Mouse (Mus musculus): ENCODE measurements at regions not wholly inside any gene's neighbourhood (a gene's known extent, or its start where the extent isn't known, plus 50 kb on each side); places are given as distances from the start of the nearest gene placed in this dataset.

DNA sequence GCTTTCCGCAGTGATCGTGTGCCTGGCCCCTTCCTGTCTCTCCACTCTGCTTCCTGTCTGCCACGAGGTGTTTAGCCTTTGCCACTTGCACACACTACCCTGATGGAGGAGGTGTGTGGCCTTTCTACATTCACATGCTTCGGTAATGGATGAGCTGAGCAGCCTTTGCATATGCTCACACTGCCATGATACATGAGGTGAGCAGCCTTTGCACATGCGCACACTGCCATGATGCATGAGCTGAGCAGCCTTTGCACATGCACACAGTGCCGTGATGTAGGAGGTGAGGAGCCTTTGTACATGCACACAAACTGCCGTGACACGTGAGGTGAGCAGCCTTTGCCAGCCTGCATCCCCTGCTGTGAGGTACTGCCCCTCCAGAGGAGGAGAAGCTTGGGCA, 58.3 kb downstream of the Erv3 start:
- no peak for DNase-seq (ENCODE audit: low spot score in 2 of 2)

DNA sequence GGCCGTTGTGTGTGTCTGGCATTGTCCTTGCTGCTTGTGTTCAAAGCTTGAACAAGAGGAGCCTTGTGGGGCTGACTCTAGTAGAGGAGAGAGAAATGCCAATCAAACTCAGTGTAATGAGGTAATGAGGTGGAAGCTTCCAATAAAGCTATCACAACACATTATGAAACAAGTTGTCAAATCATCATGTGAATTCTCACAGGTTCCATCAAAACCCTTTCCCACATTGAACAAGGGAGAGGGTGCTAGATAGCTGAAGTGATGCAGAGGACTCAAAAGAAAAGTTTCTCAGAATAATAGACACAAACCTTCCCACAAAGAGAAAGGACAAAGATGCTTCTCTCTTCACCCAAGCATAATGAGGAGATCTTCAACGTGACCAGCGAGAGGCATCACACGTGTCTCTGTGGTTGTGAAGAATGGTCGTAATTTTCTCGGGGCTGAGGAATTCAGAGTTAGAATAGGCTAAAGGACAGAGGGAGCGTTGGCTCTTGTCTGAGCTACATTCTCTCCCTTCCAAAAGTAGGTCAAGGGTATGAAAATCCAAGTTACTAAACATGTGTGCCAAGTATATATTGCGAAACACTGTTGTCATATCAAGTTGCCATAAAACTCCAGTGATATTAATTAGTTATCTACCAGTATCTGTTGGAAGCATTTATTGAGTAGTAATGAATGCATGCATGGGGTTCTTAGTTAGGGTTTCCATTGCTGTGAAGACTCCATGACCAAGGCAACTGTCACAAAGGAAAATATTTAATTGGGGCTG, 59.2 kb downstream of the Erv3 start:
- no peak for DNase-seq (ENCODE audit: low spot score in 2 of 2)

DNA sequence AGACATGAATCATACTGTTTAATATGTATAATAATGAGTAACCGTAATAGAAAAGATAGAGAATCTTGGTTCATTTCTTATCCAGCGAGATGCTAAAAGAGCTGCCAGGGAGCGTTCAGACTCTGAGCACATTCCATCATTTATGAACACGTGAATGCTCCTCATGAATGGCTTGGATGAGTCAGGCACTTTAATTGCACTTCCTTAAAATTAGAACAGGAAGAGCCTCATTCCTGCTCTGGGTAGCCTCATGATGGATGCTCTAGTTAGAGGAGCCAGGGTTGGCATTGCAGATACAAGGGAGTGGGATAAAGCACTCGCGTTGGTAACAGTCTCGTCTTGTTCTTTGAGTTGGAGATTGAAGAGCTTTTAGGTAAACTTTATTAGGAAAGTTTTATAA, 60.1 kb downstream of the Erv3 start:
- DNase-seq (ENCODE audit: low spot score in 2 of 2) = no peak

DNA sequence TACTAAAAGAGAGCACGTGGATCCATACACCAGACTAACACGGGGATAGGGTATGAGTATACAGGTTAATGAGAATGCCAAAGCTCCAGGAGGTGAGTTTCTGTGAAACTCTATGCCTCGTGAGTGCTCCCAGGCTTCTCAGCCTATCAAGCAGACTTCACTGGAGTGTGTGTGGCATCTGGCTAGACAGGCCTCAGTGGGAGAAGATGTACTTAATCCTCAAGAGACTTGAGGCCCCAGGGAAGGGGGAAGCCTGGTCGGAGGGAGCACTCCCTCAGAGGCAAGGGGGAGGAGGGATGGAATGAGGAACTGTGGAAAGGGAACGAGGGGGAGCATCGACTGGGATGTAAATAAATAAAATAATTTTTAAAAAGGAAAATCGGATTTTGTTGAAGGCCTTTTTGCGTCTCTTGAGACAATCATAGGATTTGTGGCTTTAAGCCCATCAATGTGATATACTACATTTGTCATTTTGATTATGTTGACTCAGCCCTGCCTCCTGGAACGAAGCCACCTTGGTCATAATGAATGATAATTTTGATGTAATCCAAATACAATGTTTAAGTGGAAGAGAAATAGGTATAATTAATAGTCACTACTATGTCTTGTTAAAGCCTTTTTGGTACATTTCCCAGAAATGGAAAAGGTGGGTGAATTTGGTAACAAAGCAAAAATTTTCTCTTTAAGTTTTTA, 62.4 kb downstream of the Erv3 start:
- no peak for DNase-seq (ENCODE audit: low spot score in 2 of 2)

DNA sequence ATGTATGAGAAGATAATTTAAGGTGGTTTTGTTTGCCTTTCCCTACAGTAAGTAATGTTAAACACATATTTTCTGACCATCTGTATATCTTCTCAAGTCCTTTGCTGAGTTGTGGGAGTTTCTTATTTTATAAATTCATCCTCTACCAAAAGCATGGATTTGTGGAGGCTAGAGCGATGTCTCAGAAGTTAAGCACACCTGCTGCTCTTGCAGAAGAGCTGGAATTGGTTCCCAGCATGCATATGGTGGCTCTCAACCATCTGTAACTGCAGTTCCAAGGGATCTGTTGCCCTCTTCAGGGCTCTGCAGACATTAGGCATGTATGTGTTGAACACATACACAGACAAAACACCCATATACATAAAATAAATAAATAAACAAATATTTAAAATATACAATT, 84.2 kb downstream of the Erv3 start:
- no peak for DNase-seq (ENCODE audit: low spot score in 2 of 2)

DNA sequence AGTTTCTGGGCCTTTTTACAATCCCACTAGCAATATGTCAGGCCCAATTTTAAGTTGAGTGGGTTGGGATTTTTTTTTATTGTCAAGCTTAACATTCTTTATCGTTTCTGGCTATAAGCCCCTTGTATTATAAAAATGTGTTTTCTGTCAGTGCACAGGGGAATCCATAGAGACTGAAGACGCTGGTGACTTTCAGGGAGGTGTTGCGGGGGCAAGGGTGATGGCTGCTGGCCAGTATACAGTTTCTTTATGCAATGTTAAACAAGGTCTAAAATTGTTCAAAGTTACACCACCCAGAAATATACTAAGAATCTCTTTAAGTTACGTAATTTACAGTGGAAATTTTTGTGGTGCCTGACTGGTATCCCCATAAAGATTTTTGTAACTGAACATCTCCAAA, 85.9 kb downstream of the Erv3 start:
- peak; percentile 40 to 44 for DNase-seq (ENCODE audit: low spot score in 2 of 2)

DNA sequence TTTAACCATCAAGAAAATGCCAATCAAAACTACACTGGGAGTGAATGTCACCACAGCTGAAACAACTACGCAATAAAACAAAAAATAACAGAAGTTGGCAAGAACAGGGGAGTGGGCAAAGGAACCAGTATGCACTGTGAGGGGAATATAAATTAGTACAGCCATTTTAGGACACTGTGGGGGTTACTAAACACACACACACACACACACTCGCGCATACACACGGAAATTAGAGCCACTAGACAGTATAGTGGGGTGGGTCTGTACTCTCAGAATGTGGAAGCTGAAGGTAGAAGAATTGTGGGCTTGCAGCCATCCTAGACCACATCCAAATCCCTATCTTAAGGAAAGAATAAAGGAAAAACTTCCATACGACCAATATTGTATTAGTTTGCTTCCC, 87.4 kb downstream of the Erv3 start:
- DNase-seq (ENCODE audit: low spot score in 2 of 2) = no peak

DNA sequence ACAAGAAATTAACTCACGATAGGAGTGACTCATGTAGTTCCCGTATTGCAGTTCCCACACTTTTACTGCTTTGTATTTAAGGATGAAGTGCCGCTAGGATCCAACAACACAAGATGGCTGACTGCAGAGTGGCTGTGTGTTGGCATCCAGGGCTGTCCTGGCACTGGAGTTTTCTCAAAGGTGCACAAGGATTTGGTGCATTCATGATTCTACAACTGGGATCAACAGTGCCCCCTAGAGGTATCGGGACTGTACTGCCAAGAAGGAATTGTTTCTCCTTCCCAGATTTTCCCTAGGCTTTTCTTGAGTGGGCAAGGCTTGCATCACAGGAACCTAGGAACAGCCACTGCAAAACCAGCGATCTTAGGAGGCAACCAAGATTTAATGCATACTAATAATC, 88.7 kb downstream of the Erv3 start:
- DNase-seq (ENCODE audit: low spot score in 2 of 2) = peak; percentile 74 to 75

DNA sequence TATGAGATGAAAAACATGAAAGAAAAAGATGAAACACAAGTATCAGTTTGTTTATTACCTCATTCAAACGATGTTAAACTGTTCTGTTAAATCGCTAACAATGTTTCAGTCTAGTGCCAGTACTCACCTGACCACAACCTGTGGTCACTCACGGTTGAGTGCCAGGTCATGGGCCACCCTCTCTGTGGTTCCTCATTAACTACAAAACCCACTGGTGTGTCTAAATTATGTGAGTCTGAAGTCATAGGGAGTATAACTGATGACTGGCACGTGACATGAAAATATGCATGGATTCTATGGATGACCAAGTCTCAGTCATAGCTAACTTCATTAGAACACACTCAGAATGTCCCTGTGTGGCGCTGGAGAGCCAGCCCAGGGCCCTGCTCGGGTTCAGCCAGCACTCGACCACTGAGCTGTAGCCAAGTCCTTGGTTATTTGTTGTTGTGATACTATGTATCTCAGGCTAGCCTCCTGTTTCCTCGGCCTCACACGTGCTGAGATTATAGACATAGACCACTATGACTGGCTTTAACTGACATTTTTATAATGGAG, 89.8 kb downstream of the Erv3 start:
- DNase-seq (ENCODE audit: low spot score in 2 of 2) = no peak

DNA sequence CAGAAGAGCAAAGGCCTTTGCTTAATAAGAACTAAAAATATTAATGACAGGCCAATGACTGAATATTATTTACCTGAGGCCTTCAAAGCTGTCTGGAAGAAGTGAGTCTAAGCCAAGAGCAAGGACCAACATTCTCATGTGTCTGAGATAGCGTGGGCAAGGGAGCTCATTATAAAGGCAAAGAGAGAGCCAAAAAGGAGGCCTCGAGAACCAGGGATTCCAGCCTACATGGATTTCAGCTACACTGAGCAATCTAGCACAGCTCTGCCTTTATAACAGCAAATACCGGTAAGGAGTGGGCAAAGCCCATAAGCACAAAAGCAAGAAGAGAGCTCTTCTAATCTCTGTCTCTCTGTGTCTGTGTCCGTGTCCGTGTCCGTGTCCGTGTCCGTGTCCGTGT, 93.0 kb downstream of the Erv3 start:
- no peak for DNase-seq (ENCODE audit: low spot score in 2 of 2)

DNA sequence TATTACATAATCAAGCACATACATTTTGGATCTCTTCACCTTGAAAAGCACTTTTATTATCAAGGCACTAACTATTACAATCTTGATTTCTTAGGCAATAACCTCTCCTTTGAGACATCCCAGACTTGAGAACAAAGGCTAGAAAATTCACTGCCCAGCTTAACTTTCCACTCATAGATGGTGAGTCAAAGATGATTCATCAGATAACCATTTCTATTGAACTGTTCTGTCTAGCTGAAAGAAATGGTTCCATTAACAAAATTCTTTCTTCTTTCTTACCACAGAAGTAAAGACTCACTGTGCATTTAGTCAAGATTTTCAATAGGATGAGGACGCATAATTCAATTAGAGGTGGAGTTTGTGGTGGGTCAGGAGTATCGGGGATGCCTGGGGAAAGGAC, 98.0 kb downstream of the Erv3 start:
- no peak for DNase-seq (ENCODE audit: low spot score in 2 of 2)

DNA sequence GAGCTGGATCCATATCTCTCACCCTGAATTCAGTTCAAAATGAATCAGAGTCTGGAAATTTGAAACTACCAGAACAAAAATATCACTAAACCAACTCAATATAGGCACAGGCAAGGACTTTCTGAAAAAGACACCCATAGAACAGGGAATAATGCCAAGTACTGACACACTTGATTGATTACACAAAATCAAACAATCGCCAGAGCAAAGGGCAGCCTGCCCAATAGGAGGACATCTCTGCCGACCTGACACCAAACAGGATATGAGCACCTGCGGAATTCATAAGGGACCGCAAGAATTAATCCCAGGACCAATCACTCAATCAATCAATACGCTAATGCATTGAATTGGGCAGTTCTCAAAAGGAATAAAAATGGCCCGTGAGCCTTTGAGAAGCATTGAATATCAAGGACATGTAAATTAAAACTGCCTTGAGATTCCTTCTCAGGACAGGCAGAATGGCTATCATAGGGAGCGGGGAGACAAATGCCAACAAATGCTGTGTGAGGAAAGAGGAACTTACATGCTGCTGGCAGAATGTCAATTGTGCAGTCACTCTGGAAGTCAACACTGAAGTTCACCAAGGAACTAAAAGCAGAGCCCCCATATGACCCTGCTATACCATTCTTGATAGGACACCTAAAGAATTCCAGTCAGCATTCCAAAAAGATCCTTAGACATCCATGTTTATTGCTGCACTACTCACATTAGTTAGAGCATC, 102.2 kb downstream of the Erv3 start:
- no peak for DNase-seq (ENCODE audit: low spot score in 2 of 2)

DNA sequence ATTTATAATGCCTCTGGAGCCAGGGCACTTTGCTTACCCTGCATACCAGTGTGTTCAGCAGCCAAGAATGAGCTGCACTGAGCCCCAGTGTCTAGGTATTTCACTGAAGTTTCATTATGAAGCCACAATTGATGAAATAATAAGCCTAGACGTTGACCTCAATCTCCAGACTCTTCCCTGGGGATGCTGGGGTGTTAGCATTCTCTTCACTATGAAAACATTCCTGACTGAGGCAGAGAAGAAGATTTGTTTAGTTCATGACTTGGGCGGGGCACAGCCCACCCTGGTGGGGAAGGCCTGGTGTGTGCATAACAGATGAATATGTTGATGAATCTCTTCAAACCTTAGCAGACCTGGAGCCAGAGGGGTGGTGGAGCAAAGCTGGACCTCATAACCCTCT, 104.4 kb downstream of the Erv3 start:
- DNase-seq (ENCODE audit: low spot score in 2 of 2) = no peak

DNA sequence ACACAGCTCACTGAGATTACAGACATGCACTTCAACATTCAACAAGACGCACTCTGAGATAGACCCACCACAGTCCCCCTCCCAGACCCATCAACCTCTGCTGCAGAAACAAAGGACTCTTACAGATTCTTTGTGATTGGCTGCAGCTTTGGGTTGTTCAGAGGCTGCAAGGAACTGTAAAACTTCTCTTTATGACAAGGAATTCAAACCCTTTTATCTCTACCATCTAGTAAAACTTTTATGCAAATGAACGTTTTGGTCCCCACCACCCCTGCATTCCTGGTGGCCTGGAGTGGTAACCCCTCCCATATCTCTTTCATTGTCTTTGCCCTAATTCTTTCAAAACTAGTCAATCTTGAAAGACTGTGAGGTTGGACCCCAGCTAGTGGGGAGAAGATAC, 106.1 kb downstream of the Erv3 start:
- DNase-seq (ENCODE audit: low spot score in 2 of 2) = no peak

DNA sequence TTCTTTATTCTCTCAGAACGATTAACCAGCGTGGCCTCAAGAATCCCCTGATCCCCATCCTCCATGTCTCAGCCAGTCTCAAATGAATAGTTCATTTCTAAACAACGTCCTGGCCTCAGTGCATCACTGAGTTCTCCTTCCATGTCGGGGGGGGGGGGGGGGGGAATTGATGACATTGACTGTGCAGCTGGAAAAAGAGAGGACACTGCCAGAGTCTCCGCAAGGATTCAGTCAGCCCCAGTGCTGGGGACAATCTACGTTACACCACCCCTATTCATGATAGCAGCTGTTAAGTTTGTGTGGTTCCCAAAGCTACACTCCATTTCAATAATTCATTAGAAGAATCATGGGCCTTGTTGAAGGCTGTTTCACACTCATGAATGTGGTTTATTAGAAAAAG, 108.9 kb downstream of the Erv3 start:
- DNase-seq (ENCODE audit: low spot score in 2 of 2) = no peak

DNA sequence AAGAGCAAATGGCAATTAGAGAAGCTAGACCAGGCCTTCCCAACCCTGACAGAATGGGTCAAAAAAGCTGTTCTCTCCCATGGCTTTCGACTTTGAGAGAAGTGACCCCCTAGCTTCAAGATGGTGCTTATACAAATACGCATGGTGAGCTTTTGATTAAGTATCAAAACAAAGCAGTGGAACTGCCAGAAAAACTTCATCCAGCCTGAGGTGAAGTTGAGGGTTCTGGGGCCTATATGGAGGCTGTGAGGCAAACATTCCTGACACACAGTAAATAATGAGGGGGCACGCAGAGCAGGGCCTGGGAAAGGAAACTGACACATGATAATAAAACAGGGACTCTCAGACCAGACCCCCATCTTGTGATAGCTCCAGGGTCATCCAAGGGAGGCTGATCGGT, 109.3 kb downstream of the Erv3 start:
- DNase-seq (ENCODE audit: low spot score in 2 of 2) = no peak

DNA sequence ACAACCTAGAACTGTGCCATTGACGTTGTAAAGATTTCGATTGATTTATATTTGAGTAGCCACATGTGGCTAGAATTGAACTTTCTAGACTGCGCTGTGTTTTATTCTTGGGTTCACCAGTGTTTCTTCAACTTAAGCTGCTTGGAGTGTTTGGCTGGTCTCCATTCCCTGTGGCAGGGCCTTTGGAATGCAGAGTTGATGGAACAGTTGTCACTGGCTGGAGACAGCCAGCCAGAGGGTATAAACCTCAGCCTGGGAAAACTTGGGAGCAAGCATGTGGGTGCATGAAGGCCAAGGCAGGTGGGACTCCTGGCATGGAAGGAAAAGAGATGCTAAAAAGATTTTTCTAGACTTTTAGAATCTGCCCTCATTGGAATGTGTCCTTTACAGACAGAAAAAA, 109.8 kb downstream of the Erv3 start:
- no peak for DNase-seq (ENCODE audit: low spot score in 2 of 2)

DNA sequence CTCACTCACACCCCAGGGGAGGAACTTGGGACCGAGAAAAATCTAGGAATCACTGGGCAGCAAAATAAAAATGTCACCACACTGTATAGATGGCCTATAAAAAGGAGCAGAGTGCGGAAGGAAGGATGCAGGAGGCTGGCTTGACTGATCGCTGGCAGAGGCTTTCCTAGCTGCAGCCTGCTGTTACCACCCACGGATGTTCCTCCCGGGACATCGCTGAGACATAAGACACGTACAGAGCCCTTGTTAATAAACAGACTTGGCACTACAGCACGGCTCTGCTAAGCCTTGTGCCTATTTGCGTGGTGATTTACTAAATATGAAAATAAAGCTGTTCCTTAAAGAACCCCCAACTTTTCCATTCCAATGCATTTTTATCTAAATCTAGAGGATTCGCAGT, 110.8 kb downstream of the Erv3 start:
- DNase-seq (ENCODE audit: low spot score in 2 of 2) = peak; percentile 81 to 88

DNA sequence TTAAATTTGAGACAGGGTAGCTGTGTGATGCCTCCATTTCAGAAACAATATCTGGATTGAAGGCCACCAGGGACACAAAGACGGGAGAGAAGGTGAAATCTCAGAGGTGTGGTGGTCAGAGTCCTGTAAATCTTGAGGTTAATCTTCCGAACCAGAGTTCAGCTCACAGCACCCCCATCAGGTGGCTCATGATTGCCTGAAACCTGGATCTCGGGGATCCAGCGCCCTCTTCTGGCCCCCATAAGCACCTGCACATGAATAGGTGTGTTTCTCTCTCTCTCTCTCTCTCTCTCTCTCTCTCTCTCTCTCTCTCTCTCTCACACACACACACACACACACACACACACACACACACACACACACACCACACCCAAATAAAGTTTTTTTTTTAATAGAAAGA, 111.8 kb downstream of the Erv3 start:
- no peak for DNase-seq (ENCODE audit: low spot score in 2 of 2)

DNA sequence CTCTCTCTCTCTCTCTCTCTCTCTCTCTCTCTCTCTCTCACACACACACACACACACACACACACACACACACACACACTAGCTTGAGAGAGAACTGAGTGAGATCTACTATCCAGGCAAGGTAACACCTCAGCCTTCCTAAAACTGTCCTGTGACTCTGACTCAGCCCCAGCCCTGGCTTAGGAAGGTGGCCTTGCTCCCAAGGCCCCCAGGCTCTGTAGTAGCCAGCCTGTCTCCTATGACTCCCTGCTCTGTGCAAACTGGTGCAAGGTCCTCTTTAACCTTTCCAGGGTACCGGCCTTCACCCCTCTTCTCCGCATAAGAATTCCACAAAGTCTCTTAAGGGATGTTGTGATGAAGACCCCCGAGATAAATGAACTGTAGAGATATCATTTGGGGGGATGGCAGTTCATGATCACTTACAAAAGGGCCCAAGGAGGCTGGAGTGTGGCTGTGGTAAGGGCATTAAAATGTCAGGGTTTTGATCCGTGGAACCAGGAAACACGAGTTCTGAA, 114.1 kb downstream of the Erv3 start:
- DNase-seq (ENCODE audit: low spot score in 2 of 2) = no peak

DNA sequence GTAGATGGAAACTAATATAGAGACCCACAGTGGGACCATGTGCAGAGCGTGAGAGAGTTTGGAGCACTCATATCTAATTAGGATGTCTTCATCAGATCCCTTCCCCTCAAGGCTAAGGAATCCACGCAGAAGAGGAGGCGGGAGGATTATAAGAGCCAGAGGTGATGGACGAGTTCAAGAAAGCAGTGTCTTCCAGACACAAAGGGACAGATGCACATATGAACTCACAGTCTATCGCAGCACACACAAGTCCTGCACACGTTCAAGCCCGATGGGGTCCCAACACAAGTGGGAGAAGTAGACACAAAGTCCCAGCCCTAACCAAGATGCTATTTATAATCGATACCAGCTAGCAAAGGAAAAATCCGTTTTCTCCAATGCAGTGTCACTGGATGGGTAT, 114.6 kb downstream of the Erv3 start:
- no peak for DNase-seq (ENCODE audit: low spot score in 2 of 2)

DNA sequence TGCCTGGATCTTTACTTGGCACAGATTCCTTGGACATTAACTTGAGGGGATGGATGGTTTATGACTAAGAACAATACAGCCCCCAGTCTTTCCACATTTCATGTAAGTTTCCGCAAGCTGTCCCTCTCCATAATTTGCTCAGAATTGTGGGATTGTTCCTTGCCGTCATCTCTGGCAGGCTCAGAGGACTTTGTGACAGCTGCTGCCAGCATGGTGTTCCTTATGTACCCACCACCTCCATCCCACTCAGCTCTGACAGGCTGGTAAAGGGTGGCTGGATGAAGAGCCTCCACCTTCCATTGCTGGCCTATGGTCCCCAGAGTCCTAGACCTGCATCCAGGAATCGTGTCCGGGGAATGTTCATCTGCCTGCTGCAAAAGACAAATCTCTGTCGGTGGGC, 119.1 kb downstream of the Erv3 start:
- no peak for DNase-seq (ENCODE audit: low spot score in 2 of 2)

DNA sequence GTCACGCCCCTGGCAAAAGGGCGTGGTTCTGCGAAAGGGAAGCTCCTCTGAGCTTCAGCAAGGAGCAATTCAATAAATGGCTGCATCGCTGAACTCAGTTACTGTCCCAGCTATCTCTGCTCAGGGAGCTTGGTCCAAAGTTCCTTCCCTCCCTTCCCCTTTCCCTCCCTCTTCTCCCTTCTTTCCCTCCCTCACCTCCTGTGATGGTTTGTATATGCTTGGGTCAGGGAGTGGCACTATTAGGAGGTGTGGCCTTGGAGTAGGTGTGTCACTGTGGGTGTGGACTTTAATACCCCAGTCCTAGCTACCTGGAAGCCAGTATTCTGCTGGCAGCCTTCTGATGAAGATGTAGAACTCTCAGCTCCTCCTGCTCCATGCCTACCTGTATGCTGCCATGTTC, 120.5 kb downstream of the Erv3 start:
- no peak for DNase-seq (ENCODE audit: low spot score in 2 of 2)

Measured in right cerebral cortex, adult 2 months (tissue).